Mouse (Mus musculus): ENCODE measurements around the gene Slc34a3. TPM values are rescaled to one million over a fixed set of nuclear protein-coding genes. Genes with fewer than 3 reads are reported as not detected.

Gene Slc34a3
- total and polyA plus RNA-seq, 3 experiments = 0.03 to 0.04 TPM; not detected in 1

GRCm38 (mm10) chr2:25200631-25201030 lies 33.5 kb downstream of the Slc34a3 start:
- no peak for TF ChIP-seq ZKSCAN1 (IDR thresholded peaks at IDR 0.05; ENCODE audit: low read depth, low read length)
- TF ChIP-seq BHLHE40 (IDR thresholded peaks at IDR 0.05; ENCODE audit: borderline replicate concordance, low read depth, low read length) = no peak
- TF ChIP-seq MAFK (IDR thresholded peaks at IDR 0.05; ENCODE audit: borderline replicate concordance, low read depth, low read length) = no peak
- TF ChIP-seq POLR2AphosphoS5 (IDR thresholded peaks at IDR 0.05; ENCODE audit: borderline replicate concordance, low read depth, low read length) = no peak
- TF ChIP-seq MYB (IDR thresholded peaks at IDR 0.05; ENCODE audit: low read depth, low read length) = no peak
- TF ChIP-seq SMC3 (IDR thresholded peaks at IDR 0.05; ENCODE audit: low read depth, low read length) = no peak
- no peak for TF ChIP-seq ZC3H11A (IDR thresholded peaks at IDR 0.05; ENCODE audit: low read depth, low read length)
- no peak for TF ChIP-seq JUND (IDR thresholded peaks at IDR 0.05; ENCODE audit: low read depth, low read length)
- TF ChIP-seq TAL1 (IDR thresholded peaks at IDR 0.05; ENCODE audit: low read length) = no peak
- no peak for TF ChIP-seq MAX (IDR thresholded peaks at IDR 0.05; ENCODE audit: low read length)
- no peak for TF ChIP-seq ELF1 (IDR thresholded peaks at IDR 0.05; ENCODE audit: low read depth, low read length)
- TF ChIP-seq UBTF (IDR thresholded peaks at IDR 0.05; ENCODE audit: borderline replicate concordance, insufficient read depth, low read depth, low read length) = no peak
- no peak for TF ChIP-seq GATA1 (IDR thresholded peaks at IDR 0.05; ENCODE audit: low read depth, low read length)
- no peak for TF ChIP-seq ZMIZ1 (IDR thresholded peaks at IDR 0.05; ENCODE audit: low read depth, low read length)
- no peak overlapping the region for H3K9ac ChIP-seq (ENCODE audit: control insufficient read depth, low read depth, low read length, poor library complexity, severe bottlenecking)

DNA sequence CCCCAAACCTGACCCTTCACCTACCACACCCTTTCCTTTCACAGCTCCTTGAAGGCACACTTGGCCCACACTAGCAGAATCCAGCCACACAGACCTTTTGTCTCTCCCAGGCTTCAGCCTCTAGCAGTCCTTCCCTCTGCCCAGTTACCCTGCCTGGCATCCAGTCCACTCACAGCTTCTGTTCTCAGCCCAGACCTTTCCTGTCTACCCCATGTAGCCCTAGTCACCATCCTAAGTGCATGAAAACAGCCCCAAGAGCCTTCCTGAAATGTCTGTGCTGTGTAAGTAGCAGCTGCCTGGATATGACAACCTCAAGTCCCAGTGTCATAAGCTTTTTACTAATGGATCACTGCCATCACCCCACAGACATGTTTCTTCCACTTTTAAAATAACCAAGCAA lies 36.2 kb downstream of the Slc34a3 start:
- Histone ChIP-seq H3K27ac (ENCODE audit: control insufficient read depth, low read depth, low read length) (0 out of 2 replicates have a peak overlapping the region, but pooled peaks have one; percentile 96), H3K4me1 (ENCODE audit: control insufficient read depth in 1 of 2, insufficient read depth in 2 of 2, low read length in 2 of 2) (peaks cover 6 to 33% of the 10 kb centered on the region in 2 experiments), H3K79me2 (ENCODE audit: control insufficient read depth, insufficient read depth, low read length, poor library complexity) (peaks cover 21% of the 10 kb centered on the region), H3K4me3 (ENCODE audit: control insufficient read depth in 1 of 2, insufficient read depth in 1 of 2, low read depth in 2 of 2, low read length in 2 of 2) (no peak overlapping the region), H3K9ac (ENCODE audit: control insufficient read depth, low read depth, low read length, poor library complexity, severe bottlenecking) (no peak overlapping the region), H3K27me3 (ENCODE audit: control insufficient read depth in 1 of 2, insufficient read depth in 2 of 2, low read length in 2 of 2) (no peaks in the 10 kb centered on the region), H3K36me3 (ENCODE audit: control insufficient read depth in 1 of 2, insufficient read depth in 2 of 2, low read length in 2 of 2) (peaks cover 2 to 18% of the 10 kb centered on the region in 2 experiments; a peak in 2 of 4 replicates), H3K9me3 (replicated peaks; ENCODE audit: insufficient read depth, low read length) (no peaks in the 10 kb centered on the region)
- TF ChIP-seq MAFK (IDR thresholded peaks at IDR 0.05; ENCODE audit: borderline replicate concordance, low read depth, low read length) (no peak), GABPA (IDR thresholded peaks at IDR 0.05; ENCODE audit: low read depth, low read length) (no peak), RAD21 (IDR thresholded peaks at IDR 0.05; ENCODE audit: low read depth, low read length) (no peak), CHD1 (IDR thresholded peaks at IDR 0.05; ENCODE audit: low read depth, low read length) (no peak), ZMIZ1 (IDR thresholded peaks at IDR 0.05; ENCODE audit: low read depth, low read length) (no peak), USF2 (IDR thresholded peaks at IDR 0.05; ENCODE audit: borderline replicate concordance in 1 of 2, insufficient read depth in 1 of 2, low read depth in 1 of 2, low read length in 2 of 2) (no peak), ZNF384 (IDR thresholded peaks at IDR 0.05; ENCODE audit: low read depth, low read length) (no peak), GATA1 (IDR thresholded peaks at IDR 0.05; ENCODE audit: low read depth, low read length) (no peak), KAT2A (conservative IDR thresholded peaks at IDR 0.05; ENCODE audit: low read depth, low read length) (no peak), MAX (IDR thresholded peaks at IDR 0.05; ENCODE audit: low read length) (no peak), MEF2A (IDR thresholded peaks at IDR 0.05; ENCODE audit: extremely low read depth, insufficient replicate concordance, low read depth, low read length, poor library complexity, severe bottlenecking) (no peak), POLR2AphosphoS5 (IDR thresholded peaks at IDR 0.05; ENCODE audit: borderline replicate concordance, low read depth, low read length) (no peak), HCFC1 (IDR thresholded peaks at IDR 0.05; ENCODE audit: low read depth, low read length) (no peak), MXI1 (IDR thresholded peaks at IDR 0.05; ENCODE audit: low read depth, low read length) (no peak), RCOR1 (IDR thresholded peaks at IDR 0.05; ENCODE audit: low read depth, low read length) (no peak), NELFE (IDR thresholded peaks at IDR 0.05; ENCODE audit: low read depth, low read length) (no peak), SMC3 (IDR thresholded peaks at IDR 0.05; ENCODE audit: low read depth, low read length) (no peak), UBTF (IDR thresholded peaks at IDR 0.05; ENCODE audit: borderline replicate concordance, insufficient read depth, low read depth, low read length) (no peak), CTCF (IDR thresholded peaks at IDR 0.05 in 2 of 3, conservative IDR thresholded peaks at IDR 0.05 in 1 of 3; ENCODE audit: control insufficient read depth in 1 of 3, insufficient read depth in 1 of 3, low read depth in 2 of 3, low read length in 3 of 3, poor library complexity in 1 of 3, severe bottlenecking in 1 of 3) (no peak)
- no peak for DNase-seq (ENCODE audit: low read depth, low spot score)

More at GRCm38 (mm10) chr2:25200631-25201030, 33.5 kb downstream of the Slc34a3 start:
- Histone ChIP-seq H3K27ac (ENCODE audit: control insufficient read depth, low read depth, low read length) (no peak overlapping the region), H3K27me3 (ENCODE audit: control insufficient read depth in 1 of 2, insufficient read depth in 2 of 2, low read length in 2 of 2) (no peaks in the 10 kb centered on the region), H3K9me3 (replicated peaks; ENCODE audit: insufficient read depth, low read length) (no peaks in the 10 kb centered on the region), H3K4me1 (ENCODE audit: control insufficient read depth in 1 of 2, insufficient read depth in 2 of 2, low read length in 2 of 2) (peaks cover 8 to 23% of the 10 kb centered on the region in 2 experiments), H3K79me2 (ENCODE audit: control insufficient read depth, insufficient read depth, low read length, poor library complexity) (peaks cover under 1% of the 10 kb centered on the region; the same call in 1 of the 2 replicates), H3K4me3 (ENCODE audit: control insufficient read depth in 1 of 2, insufficient read depth in 1 of 2, low read depth in 2 of 2, low read length in 2 of 2) (no peak overlapping the region), H3K36me3 (ENCODE audit: control insufficient read depth in 1 of 2, insufficient read depth in 2 of 2, low read length in 2 of 2) (peaks cover 6 to 12% of the 10 kb centered on the region in 2 experiments; a peak in 3 of 4 replicates)
- no peak for DNase-seq (ENCODE audit: low read depth, low spot score)
